Mouse (Mus musculus) natural killer cell, adult 2 months (primary cell): Measurements from ENCODE around the gene M1ap.

Source experiments
- DNase-seq, 2 experiments: peaks; one replicate each; pipeline ENCODE4 v3.0.0; 2022; ENCODE audit warnings: low spot score in 2 of 2

M1ap gene

GRCm38 (mm10) chr6:82946651-82947050 is at the start of gene M1ap:
M1ap (plus strand) TSS chr6:82946902.
- DNase-seq: no peak

DNA sequence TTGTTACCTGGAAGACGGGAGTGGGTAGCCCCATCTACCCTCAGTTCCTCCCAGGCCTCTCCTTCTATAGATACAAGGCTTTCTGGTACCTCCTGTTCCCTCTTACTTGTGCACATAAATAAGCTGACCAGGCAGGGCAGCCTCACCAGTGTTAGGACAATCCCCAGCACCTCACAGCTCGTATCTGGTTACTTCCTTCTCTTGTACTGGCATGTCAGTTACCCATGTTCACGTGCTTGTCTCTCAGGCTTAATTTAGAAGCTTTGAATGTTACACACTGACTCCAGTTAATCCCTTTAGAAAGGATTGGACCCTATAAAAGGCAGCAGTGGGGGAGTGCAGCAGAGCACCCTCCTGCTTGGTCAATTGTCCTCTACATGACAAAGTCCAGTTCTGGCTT is 49.4 kb upstream of the M1ap start:
- no peak for DNase-seq

GRCm38 (mm10) chr6:82898227-82898626 is 48.5 kb upstream of the M1ap start:
- no peak for DNase-seq

GRCm38 (mm10) chr6:82898745-82899144 is 48.0 kb upstream of the M1ap start:
- no peak for DNase-seq

- no peak for DNase-seq
These were observed 44.1 kb upstream of the M1ap start for GRCm38 (mm10) chr6:82902559-82902958.

DNA sequence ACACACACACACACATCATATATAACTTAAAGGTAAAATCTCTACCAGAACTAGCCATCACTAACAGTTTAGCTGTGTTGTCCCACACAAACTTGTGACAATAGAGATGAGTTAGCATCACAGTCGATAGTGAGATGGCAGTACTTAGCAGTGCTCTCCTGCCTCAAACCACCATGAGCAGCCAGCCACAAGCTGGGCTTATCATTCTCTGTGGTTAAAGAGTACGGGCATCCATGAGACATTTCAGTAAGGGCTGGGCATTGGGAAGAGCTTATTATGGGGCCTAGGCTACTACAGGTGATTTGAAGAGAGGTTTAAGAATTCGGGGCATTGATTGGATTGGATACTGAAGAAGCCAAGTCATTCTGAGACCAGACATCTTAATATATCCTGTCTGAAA is 39.7 kb upstream of the M1ap start:
- no peak for DNase-seq

DNA sequence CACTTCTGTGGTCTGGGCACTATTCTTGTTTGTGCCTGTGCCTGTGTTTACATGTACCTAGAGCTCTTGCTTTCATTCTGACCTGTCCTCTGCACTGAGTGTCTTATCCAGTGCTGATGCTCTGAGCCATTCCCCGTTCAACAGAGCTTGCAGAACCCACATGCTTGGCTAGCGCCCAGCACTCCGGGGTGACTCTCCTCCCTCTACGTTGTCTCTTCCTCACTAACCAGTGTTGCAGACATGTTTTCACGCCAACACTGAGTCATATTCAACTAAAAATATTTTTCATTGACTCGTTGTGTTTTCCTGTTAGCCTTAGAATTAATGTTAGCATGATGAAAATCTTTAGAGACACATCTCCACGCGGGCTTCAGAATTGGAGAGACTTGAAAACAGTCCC is 38.7 kb upstream of the M1ap start:
- no peak for DNase-seq

DNA sequence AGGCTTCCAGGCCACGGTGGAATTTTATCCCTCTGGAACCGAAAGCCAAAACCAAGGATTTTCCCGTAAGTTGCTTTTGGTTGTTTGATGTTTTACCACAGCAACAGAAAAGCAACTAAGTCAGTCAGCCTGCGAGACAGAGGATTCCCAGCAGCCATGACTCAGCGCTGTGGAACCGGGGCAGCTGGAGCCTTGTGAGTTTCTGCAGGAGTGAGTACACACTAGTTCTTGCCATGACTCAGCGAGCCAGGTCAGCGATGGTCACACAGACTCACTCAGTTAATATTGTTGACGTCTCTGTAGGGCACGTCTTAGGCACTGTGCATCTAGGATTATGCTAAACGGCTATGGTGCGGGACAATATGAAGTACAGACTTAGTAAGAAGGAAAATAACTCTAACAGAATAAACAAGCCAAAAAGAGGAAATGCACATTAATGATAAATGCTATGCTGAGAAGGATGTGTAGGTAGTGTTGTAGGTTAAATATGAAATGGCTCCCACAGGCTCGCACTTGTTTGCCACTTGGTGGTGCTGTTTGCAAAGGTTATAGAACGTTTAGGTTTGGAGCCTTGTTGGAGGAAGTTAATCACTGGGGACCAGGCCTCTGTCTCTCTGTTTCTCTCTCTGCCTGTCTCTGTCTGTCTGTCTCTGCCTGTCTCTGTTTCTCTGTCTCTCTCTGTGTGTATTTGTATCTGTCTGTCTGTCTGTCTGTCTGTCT is 37.4 kb upstream of the M1ap start:
- peak; percentile 54 to 55 for DNase-seq

- DNase-seq: no peak
These were observed 35.4 kb upstream of the M1ap start for GRCm38 (mm10) chr6:82911303-82911702.

GRCm38 (mm10) chr6:82913336-82914247 is 33.1 kb upstream of the M1ap start:
- peak; percentile 56 to 58 for DNase-seq

- peak; percentile 56 to 69 for DNase-seq
These were observed 30.8 kb upstream of the M1ap start for GRCm38 (mm10) chr6:82915889-82916288.

GRCm38 (mm10) chr6:82916459-82916858 is 30.2 kb upstream of the M1ap start:
- DNase-seq: no peak

GRCm38 (mm10) chr6:82917076-82917777 is 29.5 kb upstream of the M1ap start:
- DNase-seq: no peak

DNA sequence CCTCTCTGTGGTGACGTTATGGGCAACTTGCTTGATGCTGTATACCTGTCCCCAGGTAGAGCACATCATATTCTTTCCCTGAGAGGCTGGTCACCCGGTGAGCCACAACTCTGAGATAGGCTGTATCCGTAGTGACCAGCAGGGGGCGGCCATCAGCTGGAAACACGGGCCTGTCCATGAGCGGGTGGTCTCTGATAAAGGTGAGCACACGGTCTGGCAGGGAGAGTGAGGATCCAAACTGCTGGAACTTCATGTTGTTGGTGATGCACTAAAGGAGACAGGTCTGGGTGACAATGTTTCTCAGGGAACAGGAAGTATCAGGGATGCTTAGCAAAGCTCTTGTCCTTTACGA is 28.9 kb upstream of the M1ap start:
- DNase-seq: peak; percentile 40 to 47

- no peak for DNase-seq
These were observed 28.3 kb upstream of the M1ap start for GRCm38 (mm10) chr6:82918371-82918770.

- DNase-seq: no peak
These were observed 27.2 kb upstream of the M1ap start for GRCm38 (mm10) chr6:82919520-82919919.

- peak in 1 of 2 experiments; percentile 16 for DNase-seq
These were observed 25.1 kb upstream of the M1ap start for GRCm38 (mm10) chr6:82921426-82922224.

- DNase-seq: no peak
These were observed 21.7 kb upstream of the M1ap start for GRCm38 (mm10) chr6:82925005-82925404.

DNA sequence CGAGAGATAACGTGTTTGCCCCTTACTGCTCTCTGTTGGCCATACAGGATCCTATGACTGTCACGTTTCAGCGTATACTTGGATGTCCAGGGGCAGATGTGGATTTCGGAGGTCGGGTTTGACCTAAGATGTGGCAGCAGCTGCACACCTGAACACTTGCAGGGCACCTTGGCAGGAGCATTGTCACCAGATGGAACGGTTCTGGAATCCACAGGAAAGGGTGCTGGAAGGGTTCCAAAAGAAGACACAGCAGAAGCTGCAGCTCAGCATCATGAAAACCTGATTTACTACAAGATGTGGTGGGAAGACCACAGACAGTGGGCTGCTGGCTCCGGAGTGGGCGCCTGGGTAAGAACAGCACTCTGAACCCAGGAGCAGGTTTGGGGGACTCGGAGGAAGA is 20.6 kb upstream of the M1ap start:
- DNase-seq: no peak

- no peak for DNase-seq
These were observed 20.2 kb upstream of the M1ap start for GRCm38 (mm10) chr6:82926528-82926927.

DNA sequence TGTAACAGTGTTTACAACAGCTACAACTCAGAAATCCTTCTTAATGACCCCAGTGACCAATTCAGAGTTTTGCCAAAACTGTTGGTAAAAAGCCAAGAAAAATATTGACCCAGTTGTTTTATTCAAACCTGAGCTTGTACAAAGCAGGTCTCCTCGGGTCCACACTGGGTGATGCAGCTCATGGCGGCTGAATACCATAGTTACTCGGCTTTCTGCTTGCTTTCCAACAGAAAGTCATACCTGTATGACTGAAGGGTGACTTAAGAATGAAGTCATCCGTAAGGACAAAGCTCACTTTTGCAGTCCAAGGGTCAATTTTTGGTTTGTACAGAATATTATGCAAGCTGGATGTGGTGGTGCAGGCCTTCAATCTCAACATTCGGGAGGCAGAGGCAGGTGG is 19.1 kb upstream of the M1ap start:
- no peak for DNase-seq
